Mouse (Mus musculus) bone marrow, adult 2 months (tissue): ENCODE measurements at regions not wholly inside any gene's neighbourhood (a gene's known extent, or its start where the extent isn't known, plus 50 kb on each side); places are given as distances from the start of the nearest gene placed in this dataset.

Source experiments
- CTCF ChIP-seq: fragments of 200-500 bp; IDR thresholded peaks from 2 replicates; pipeline ENCODE4 v1.5.1; 2011; ENCODE audit warnings: low read length, control low read depth; ENCODE audit not compliant: control insufficient read depth, insufficient read depth
- POLR2A ChIP-seq: fragments of 200-500 bp; IDR thresholded peaks from 2 replicates; pipeline ENCODE4 v1.6.1; 2011; ENCODE audit warnings: low read depth, mild to moderate bottlenecking, control low read depth, low read length, borderline replicate concordance; ENCODE audit not compliant: control insufficient read depth

DNA sequence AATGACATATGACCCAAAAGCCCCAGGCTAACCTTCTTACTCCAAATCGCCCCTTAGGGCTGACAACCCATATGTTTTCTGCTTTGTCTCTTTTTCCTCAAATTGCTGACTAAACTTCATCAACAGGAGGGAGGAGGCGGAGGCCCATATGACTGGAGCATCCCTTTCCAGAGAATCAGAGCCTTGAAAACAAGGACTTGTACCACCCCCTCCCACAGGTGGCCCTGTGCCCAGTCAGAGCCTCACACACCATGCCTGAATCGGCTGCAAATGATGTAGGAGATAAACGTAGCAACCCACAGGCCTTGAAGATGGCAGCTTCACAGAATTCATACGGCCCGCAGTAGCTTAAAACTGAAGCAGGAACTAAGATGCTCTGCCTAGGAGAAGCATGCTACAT, 101.7 kb upstream of the Ipo5 start:
- TF ChIP-seq POLR2A (no peak), CTCF (no peak)
